Mouse (Mus musculus): Measurements from ENCODE around the gene Pola1.

Pola1 gene

GRCm38 (mm10) chrX:93288339-93288738 lies 343.6 kb downstream of the Pola1 start:
- DNase-seq, result no peak

GRCm38 (mm10) chrX:93286291-93286893 lies 345.6 kb downstream of the Pola1 start, which contains the start of gene Arx:
TSS of gene Arx (plus strand) at chrX:93286445.
- DNase-seq, result peak in 1 of 2 experiments; percentile 51

DNA sequence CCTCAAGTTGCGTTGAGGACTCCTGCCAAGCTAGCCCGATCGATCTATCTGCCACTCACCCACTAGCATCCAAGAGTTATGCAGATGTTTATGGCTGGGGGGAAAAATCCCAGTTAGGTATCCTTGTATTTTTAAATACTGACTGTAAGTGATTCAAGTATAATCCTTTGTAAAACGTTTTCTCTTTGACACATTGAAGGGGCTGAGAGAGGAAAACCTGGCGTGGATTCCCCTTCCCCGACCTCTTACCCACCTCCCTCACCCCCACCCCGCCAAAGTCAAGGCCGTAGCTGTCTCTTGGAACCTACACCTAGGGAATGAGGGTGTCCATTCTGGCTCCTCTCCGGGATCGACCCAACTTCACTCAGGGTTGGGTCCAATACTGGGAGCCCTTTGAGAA lies 346.9 kb downstream of the Pola1 start:
- DNase-seq, result no peak

GRCm38 (mm10) chrX:93281756-93282155 lies 350.2 kb downstream of the Pola1 start:
- no peak for DNase-seq

DNA sequence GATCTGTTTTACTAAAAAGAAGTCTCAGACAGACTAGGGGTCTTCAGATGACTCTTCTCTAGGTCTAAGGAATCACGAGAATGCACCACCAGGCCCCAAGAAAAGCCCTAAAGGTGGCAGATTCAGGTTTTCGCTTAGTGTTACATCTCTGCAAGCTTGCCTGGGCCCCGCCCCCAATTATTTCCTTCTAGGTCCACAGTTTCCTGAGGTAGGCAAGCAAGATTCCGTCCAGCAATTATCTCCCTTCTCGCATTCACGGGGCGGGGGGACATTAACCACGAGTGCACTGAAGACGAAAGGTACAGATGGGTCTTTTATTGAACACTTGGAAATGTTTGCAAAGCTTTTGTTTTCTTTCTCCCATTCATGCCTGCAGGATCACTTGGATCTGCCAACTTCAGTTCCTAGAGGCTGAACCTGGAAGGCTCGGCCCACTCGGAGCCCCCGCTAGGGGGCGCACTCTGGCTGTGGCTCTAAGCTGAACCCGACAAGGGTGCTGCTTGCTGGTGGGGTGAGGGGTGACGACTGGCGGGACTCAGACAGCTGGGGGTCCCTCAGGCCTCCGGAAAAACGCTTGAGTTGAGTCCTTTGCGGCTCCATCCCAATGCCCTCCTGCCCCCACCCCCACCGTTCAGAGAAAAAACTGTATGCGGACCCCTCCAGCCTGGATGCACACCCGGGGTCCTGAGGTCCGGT lies 350.8 kb downstream of the Pola1 start:
- peak; percentile 40 to 69 for DNase-seq

GRCm38 (mm10) chrX:93279940-93280339 lies 352.0 kb downstream of the Pola1 start:
- DNase-seq, result no peak

GRCm38 (mm10) chrX:93275689-93276088 lies 356.3 kb downstream of the Pola1 start:
- no peak for DNase-seq

Measured in cerebellum, postnatal 25 days (tissue).